Mouse (Mus musculus) forebrain, embryonic 11.5 days (tissue): ENCODE data around the gene Ect2l. TPM values are rescaled to one million over a fixed set of nuclear protein-coding genes. Genes with fewer than 3 reads are reported as not detected.

ENCODE experiments used
- ATAC-seq: fragments of 200-750 bp; cut with Nextera tagmentation; replicated peaks from 2 replicates; pipeline ENCODE4 v1.8.0; 2017; ENCODE audit warnings: moderate TSS enrichment; ENCODE audit not compliant: low FRiP score
- DNase-seq: peaks from one replicate; pipeline ENCODE4 v3.0.0-alpha.2; 2017; ENCODE audit warnings: low spot score
- H3K27ac ChIP-seq: fragments of 300-500 bp; sonication (generic); 2 replicates; pipeline ENCODE4 v1.5.1; 2014; ENCODE audit warnings: low read depth, low read length
- H3K27me3 ChIP-seq: fragments of 300-500 bp; sonication (generic); 2 replicates; pipeline ENCODE4 v1.6.1; 2014; ENCODE audit warnings: mild to moderate bottlenecking, low read length, mixed read lengths; ENCODE audit not compliant: control insufficient read depth, insufficient read depth
- H3K36me3 ChIP-seq: fragments of 300-500 bp; sonication (generic); 2 replicates; pipeline ENCODE4 v1.6.1; 2014; ENCODE audit warnings: mild to moderate bottlenecking, low read length, moderate library complexity, mixed read lengths; ENCODE audit not compliant: control insufficient read depth, insufficient read depth
- H3K4me1 ChIP-seq: fragments of 300-500 bp; sonication (generic); replicated peaks from 2 replicates; pipeline ENCODE4 v1.6.1; 2014; ENCODE audit warnings: low read length, mixed read lengths; ENCODE audit not compliant: control insufficient read depth, insufficient read depth
- H3K4me2 ChIP-seq: fragments of 300-500 bp; sonication (generic); 2 replicates; pipeline ENCODE4 v1.6.1; 2014; ENCODE audit warnings: low read depth, mild to moderate bottlenecking, low read length, moderate library complexity, mixed read lengths; ENCODE audit not compliant: severe bottlenecking
- H3K4me3 ChIP-seq: fragments of 300-500 bp; sonication (generic); 2 replicates; pipeline ENCODE4 v1.5.1; 2014; ENCODE audit warnings: low read depth, low read length
- H3K9ac ChIP-seq: fragments of 300-500 bp; sonication (generic); 2 replicates; pipeline ENCODE4 v1.6.1; 2014; ENCODE audit warnings: low read length
- H3K9me3 ChIP-seq: fragments of 300-500 bp; sonication (generic); 2 replicates; pipeline ENCODE4 v1.6.1; 2016; ENCODE audit warnings: low read length, mixed read lengths; ENCODE audit not compliant: control insufficient read depth
- WGBS: fragments of 180-500 bp; shearing (Covaris S2); extraction: QIAGEN DNeasy Blood & Tissue Kit; methylation state at CpG from one replicate; pipeline ENCODE4 v1.1.7; 2014; 5-methylcytosine and 5-hydroxymethylcytosine counted together
- polyA plus RNA-seq: library from polyadenylated mRNA; unstranded; fragments of >200 nt; fragmentation: Nextera tagmentation; extraction: Ambion mirVana; gene quantifications from 2 replicates; pipeline ENCODE4 v1.2.1, GENCODE M21; 2014

Gene Ect2l
- polyA plus RNA-seq, 1 experiment from 2014 or later = 0.49 TPM

- H3K4me3 ChIP-seq = no peak overlapping the region
- no peak overlapping the region for H3K27ac ChIP-seq
- no peak overlapping the region for H3K4me2 ChIP-seq
- H3K36me3 ChIP-seq = no peaks in the 10 kb centered on the region; the same call in 1 of the 2 replicates
- no peaks in the 10 kb centered on the region for H3K27me3 ChIP-seq
- DNase-seq = no peak
- H3K9me3 ChIP-seq = no peaks in the 10 kb centered on the region
- no peak overlapping the region for H3K9ac ChIP-seq
- H3K4me1 ChIP-seq = no peaks in the 10 kb centered on the region
- no peak for ATAC-seq
These were observed 120.0 kb downstream of the Ect2l start for GRCm38 (mm10) chr10:18090691-18091090.

GRCm38 (mm10) chr10:18082772-18083171 is 127.9 kb downstream of the Ect2l start:
- Histone ChIP-seq H3K27ac (no peak overlapping the region), H3K4me2 (no peak overlapping the region), H3K9ac (no peak overlapping the region), H3K4me1 (no peaks in the 10 kb centered on the region), H3K27me3 (no peaks in the 10 kb centered on the region), H3K9me3 (no peaks in the 10 kb centered on the region), H3K36me3 (no peaks in the 10 kb centered on the region), H3K4me3 (no peak overlapping the region)
- 97% methylated on average over 6 of the region's 6 CpGs for WGBS
- no peak for DNase-seq
- no peak for ATAC-seq

GRCm38 (mm10) chr10:18081536-18081935 is 129.2 kb downstream of the Ect2l start:
- Histone ChIP-seq H3K4me3 (no peak overlapping the region), H3K27ac (no peak overlapping the region), H3K4me2 (no peak overlapping the region), H3K27me3 (no peaks in the 10 kb centered on the region), H3K36me3 (no peaks in the 10 kb centered on the region), H3K9me3 (no peaks in the 10 kb centered on the region), H3K9ac (no peak overlapping the region), H3K4me1 (no peaks in the 10 kb centered on the region)
- ATAC-seq = no peak
- 89% methylated on average over 1 of the region's 1 CpGs for WGBS
- DNase-seq = no peak

Other genes starting within 250 kb of the Ect2l start
- 163 and 188 TPM in 2 replicates for gene Abracl, start 187.6 kb downstream of the Ect2l start, polyA plus RNA-seq
- 33.2 and 38.6 TPM in 2 replicates for gene Reps1, start 155.0 kb downstream of the Ect2l start, polyA plus RNA-seq
- 5.9 and 6.0 TPM in 2 replicates for gene Ccdc28a, start 24.1 kb upstream of the Ect2l start, polyA plus RNA-seq
- gene Nhsl1, start 108.1 kb upstream of the Ect2l start, polyA plus RNA-seq = 13.7 and 16.7 TPM in 2 replicates